Mouse (Mus musculus) ES-Bruce4 (cell line): Measurements from ENCODE around the gene Anks3. TPM values are rescaled to one million over a fixed set of nuclear protein-coding genes. Genes with fewer than 3 reads are reported as not detected.

ENCODE experiments used
- H3K27ac ChIP-seq: 2 replicates; pipeline ENCODE4 v1.5.1; 2012; ENCODE audit warnings: low read length, inconsistent platforms; ENCODE audit not compliant: insufficient read depth
- H3K27me3 ChIP-seq: 2 replicates; pipeline ENCODE4 v1.6.1; 2012; ENCODE audit warnings: mild to moderate bottlenecking, low read length, inconsistent platforms; ENCODE audit not compliant: control insufficient read depth, poor library complexity, insufficient read depth, severe bottlenecking
- H3K36me3 ChIP-seq: 2 replicates; pipeline ENCODE4 v1.6.1; 2012; ENCODE audit warnings: inconsistent platforms, mild to moderate bottlenecking, low read length, moderate library complexity; ENCODE audit not compliant: control insufficient read depth, poor library complexity, insufficient read depth, severe bottlenecking
- H3K4me1 ChIP-seq: one replicate; pipeline ENCODE4 v1.8.1; 2011; ENCODE audit warnings: low read length; ENCODE audit not compliant: control insufficient read depth, insufficient read depth
- H3K4me3 ChIP-seq: 2 replicates; pipeline ENCODE4 v1.5.1; 2011; ENCODE audit warnings: low read depth, mild to moderate bottlenecking, low read length
- H3K9ac ChIP-seq: 2 replicates; pipeline ENCODE4 v1.6.1; 2012; ENCODE audit warnings: low read depth, mild to moderate bottlenecking, inconsistent platforms; ENCODE audit not compliant: poor library complexity, severe bottlenecking
- H3K9me3 ChIP-seq: replicated peaks from 2 replicates; pipeline ENCODE4 v1.6.1; 2012; ENCODE audit warnings: mild to moderate bottlenecking, low read length, inconsistent platforms; ENCODE audit not compliant: control insufficient read depth, poor library complexity, insufficient read depth, severe bottlenecking
- CTCF ChIP-seq: IDR thresholded peaks from one replicate; pipeline ENCODE4 v1.8.1; 2011; ENCODE audit warnings: low read depth, low read length
- EP300 ChIP-seq: IDR thresholded peaks from 2 replicates; pipeline ENCODE4 v1.6.1; 2011; ENCODE audit warnings: low read depth, low read length; ENCODE audit not compliant: insufficient read depth
- POLR2A ChIP-seq: IDR thresholded peaks from one replicate; pipeline ENCODE4 v1.8.1; 2011; ENCODE audit warnings: low read length; ENCODE audit not compliant: insufficient read depth
- polyA plus RNA-seq: library from polyadenylated mRNA; stranded (reverse); fragments of >200 nt; gene quantifications from 2 replicates; pipeline ENCODE4 v1.2.4, GENCODE M21; 2011; ENCODE audit warnings: low read depth; ENCODE audit not compliant: missing spikeins, insufficient read depth, insufficient read length

Gene Anks3
- polyA plus RNA-seq, 1 experiment: 28.4 TPM

DNA sequence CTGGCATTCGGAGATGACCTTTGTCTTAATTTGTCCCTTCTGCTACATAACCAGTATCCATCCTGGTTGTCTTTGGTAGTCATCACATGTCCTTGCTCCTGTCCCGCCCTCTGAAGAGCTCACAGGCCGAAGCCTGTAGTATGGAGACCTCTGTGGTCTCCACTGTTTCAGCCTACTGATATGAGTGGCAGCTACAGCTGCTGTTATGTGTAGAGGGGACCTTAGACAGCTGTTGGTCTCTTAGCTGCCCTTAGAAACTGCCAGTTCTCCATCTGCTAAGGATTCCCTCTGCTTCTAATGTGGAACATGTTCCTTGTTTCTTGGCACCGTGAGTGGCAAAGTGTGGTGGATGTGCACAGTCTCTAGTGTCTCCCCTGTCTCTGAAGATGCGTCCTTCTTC lies 40.0 kb downstream of the Anks3 start:
- no peaks in the 10 kb centered on the region for H3K27me3 ChIP-seq
- no peaks in the 10 kb centered on the region for H3K9me3 ChIP-seq
- no peak overlapping the region for H3K9ac ChIP-seq
- TF ChIP-seq POLR2A: no peak
- no peak for TF ChIP-seq CTCF
- no peaks in the 10 kb centered on the region for H3K36me3 ChIP-seq
- H3K4me1 ChIP-seq: no peaks in the 10 kb centered on the region
- no peak overlapping the region for H3K4me3 ChIP-seq
- no peak overlapping the region for H3K27ac ChIP-seq

DNA sequence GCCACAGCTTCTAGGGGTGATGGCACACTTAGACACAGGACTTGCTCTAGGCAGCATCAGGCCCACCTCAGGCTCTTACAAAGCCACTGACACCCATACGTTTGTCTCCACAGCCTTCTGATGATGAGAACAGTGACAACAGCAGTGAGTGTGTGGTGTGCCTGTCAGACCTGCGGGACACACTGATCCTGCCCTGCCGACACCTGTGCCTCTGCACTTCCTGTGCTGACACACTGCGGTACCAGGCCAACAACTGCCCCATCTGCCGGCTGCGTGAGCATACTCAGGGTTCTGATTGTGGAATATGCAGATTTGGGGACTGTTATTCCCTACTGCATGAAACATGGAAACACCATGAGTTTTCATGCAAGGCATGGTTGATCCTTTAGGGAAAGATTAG lies 41.5 kb downstream of the Anks3 start:
- H3K27me3 ChIP-seq: no peaks in the 10 kb centered on the region
- no peaks in the 10 kb centered on the region for H3K4me1 ChIP-seq
- no peak overlapping the region for H3K9ac ChIP-seq
- TF ChIP-seq CTCF: no peak
- no peak for TF ChIP-seq EP300
- TF ChIP-seq POLR2A: no peak
- no peak overlapping the region for H3K27ac ChIP-seq
- H3K36me3 ChIP-seq: no peaks in the 10 kb centered on the region
- H3K9me3 ChIP-seq: no peaks in the 10 kb centered on the region
- no peak overlapping the region for H3K4me3 ChIP-seq

- no peaks in the 10 kb centered on the region for H3K4me1 ChIP-seq
- no peak overlapping the region for H3K9ac ChIP-seq
- no peaks in the 10 kb centered on the region for H3K9me3 ChIP-seq
- H3K4me3 ChIP-seq: no peak overlapping the region
- no peaks in the 10 kb centered on the region for H3K36me3 ChIP-seq
- H3K27me3 ChIP-seq: no peaks in the 10 kb centered on the region
- TF ChIP-seq CTCF (no peak), POLR2A (no peak), EP300 (no peak)
- H3K27ac ChIP-seq: no peak overlapping the region
Measured at GRCm38 (mm10) chr16:4920556-4920955, 43.4 kb downstream of the Anks3 start.

GRCm38 (mm10) chr16:4916608-4917007 lies 47.4 kb downstream of the Anks3 start:
- Histone ChIP-seq H3K27me3 (no peaks in the 10 kb centered on the region), H3K9ac (no peak overlapping the region), H3K9me3 (no peaks in the 10 kb centered on the region), H3K4me1 (no peaks in the 10 kb centered on the region), H3K4me3 (no peak overlapping the region), H3K27ac (no peak overlapping the region), H3K36me3 (no peaks in the 10 kb centered on the region)
- TF ChIP-seq POLR2A: no peak
- TF ChIP-seq EP300: no peak
- TF ChIP-seq CTCF: no peak

DNA sequence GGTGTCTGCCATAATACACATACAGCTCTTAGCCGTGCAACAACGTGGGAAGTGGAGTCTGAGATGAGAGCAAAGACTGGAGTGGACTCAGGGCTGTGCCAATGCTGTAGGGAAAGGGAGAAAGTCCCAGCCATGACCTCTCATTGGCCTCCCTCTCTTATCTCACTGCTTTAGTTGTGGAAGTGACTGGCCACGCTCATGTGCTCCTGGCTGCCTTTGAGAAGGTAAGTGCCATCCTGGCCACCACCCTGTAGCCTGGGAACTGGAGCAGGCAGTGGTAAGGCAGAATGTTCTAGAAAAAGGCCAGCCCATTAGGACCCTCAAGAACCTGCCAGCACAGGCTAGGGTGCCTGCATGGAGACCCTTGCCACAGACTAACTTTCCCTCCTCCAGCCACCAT lies 48.1 kb downstream of the Anks3 start:
- TF ChIP-seq CTCF: no peak
- TF ChIP-seq POLR2A: no peak
- TF ChIP-seq EP300: no peak
- Histone ChIP-seq H3K9ac (no peak overlapping the region), H3K27me3 (no peaks in the 10 kb centered on the region), H3K36me3 (no peaks in the 10 kb centered on the region), H3K9me3 (no peaks in the 10 kb centered on the region), H3K27ac (no peak overlapping the region), H3K4me3 (no peak overlapping the region), H3K4me1 (no peaks in the 10 kb centered on the region)

- 0 out of 2 replicates have a peak, but pooled peaks have one; percentile 7 for TF ChIP-seq EP300
- TF ChIP-seq CTCF: peak; percentile 74
- no peak for TF ChIP-seq POLR2A
- H3K36me3 ChIP-seq: no peaks in the 10 kb centered on the region
- H3K4me3 ChIP-seq: no peak overlapping the region
- no peaks in the 10 kb centered on the region for H3K9me3 ChIP-seq
- no peaks in the 10 kb centered on the region for H3K4me1 ChIP-seq
- H3K9ac ChIP-seq: no peak overlapping the region
- H3K27ac ChIP-seq: no peak overlapping the region
- no peaks in the 10 kb centered on the region for H3K27me3 ChIP-seq
Measured at GRCm38 (mm10) chr16:4913783-4914735, 49.9 kb downstream of the Anks3 start.
